Mouse (Mus musculus) forebrain, embryonic 12.5 days (tissue): Measurements from ENCODE around the gene Msh5. TPM values are rescaled to one million over a fixed set of nuclear protein-coding genes. Genes with fewer than 3 reads are reported as not detected.
"Not testable (repeated sequence)": the region's sequence is repeated elsewhere in the genome, so short reads cannot be mapped to it uniquely, and the experiment has no call there.

Experiments used
- ATAC-seq: fragments of 200-750 bp; cut with Nextera tagmentation; 2 replicates; pipeline ENCODE4 v1.8.0; 2017; ENCODE audit warnings: moderate TSS enrichment; ENCODE audit not compliant: low FRiP score
- H3K27ac ChIP-seq: fragments of 300-500 bp; sonication (generic); 2 replicates; pipeline ENCODE4 v1.5.1; 2016; ENCODE audit warnings: mild to moderate bottlenecking
- H3K27me3 ChIP-seq: fragments of 300-500 bp; sonication (generic); 2 replicates; pipeline ENCODE4 v1.6.1; 2016; ENCODE audit warnings: mild to moderate bottlenecking
- H3K36me3 ChIP-seq: fragments of 300-500 bp; sonication (generic); replicated peaks from 2 replicates; pipeline ENCODE4 v1.6.1; 2016; ENCODE audit warnings: mild to moderate bottlenecking
- H3K4me1 ChIP-seq: fragments of 300-500 bp; sonication (generic); 2 replicates; pipeline ENCODE4 v1.6.1; 2016
- H3K4me2 ChIP-seq: fragments of 300-500 bp; sonication (generic); 2 replicates; pipeline ENCODE4 v1.6.1; 2016; ENCODE audit warnings: mild to moderate bottlenecking, moderate library complexity
- H3K4me3 ChIP-seq: fragments of 300-500 bp; sonication (generic); replicated peaks from 2 replicates; pipeline ENCODE4 v1.5.1; 2016; ENCODE audit warnings: mild to moderate bottlenecking
- H3K9ac ChIP-seq: fragments of 300-500 bp; sonication (generic); 2 replicates; pipeline ENCODE4 v1.6.1; 2016; ENCODE audit warnings: mild to moderate bottlenecking
- H3K9me3 ChIP-seq: fragments of 300-500 bp; sonication (generic); 2 replicates; pipeline ENCODE4 v1.6.1; 2016
- WGBS: fragments of 180-500 bp; shearing (Covaris S2); methylation state at CpG from one replicate; pipeline ENCODE4 v1.1.7; 2016; 5-methylcytosine and 5-hydroxymethylcytosine counted together
- polyA plus RNA-seq: library from polyadenylated mRNA; unstranded; fragments of >200 nt; fragmentation: Nextera tagmentation; extraction: Ambion mirVana; gene quantifications from 2 replicates; pipeline ENCODE4 v1.2.1, GENCODE M21; 2016

The Msh5 gene
- polyA plus RNA-seq, 1 experiment from 2014 or later: 5.3 TPM

DNA sequence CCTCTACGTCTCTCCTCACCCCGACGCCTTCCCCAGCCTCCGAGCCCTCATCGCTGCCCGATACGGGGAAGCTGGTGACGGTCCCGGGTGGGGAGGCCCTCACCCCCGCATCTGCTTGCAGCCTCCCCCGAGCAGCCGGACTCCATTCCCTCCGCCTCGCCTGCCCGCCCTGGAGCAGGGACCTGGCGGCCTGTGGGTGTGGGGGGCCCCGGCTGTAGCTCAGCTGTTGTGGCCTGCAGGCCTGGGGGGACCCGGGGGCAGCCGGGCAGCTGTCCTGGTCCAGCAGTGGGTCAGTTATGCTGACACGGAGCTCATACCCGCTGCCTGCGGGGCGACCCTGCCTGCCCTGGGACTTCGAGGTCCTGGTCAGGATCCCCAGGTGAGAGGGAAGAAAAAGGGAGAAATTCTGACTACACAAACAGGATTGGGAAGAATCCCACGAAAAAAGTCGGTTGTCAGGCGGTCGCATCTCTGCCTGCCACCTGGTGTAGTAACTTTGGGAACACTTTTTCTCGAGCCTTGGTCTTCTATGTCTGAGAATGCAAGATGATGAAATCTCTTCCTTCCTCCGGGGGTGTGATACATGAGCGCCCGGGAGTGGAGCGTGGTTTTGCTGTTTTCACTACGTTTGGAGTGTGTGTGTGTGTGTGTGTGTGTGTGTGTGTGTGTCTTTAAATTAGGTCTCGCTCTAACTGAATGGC is 44.9 kb downstream of the Msh5 start:
- H3K4me2 ChIP-seq: peak overlapping the region; percentile 100
- ATAC-seq: peak; percentile 27; the same call in 1 of the 2 replicates
- peaks cover 42% of the 10 kb centered on the region for H3K36me3 ChIP-seq
- H3K27ac ChIP-seq: peak overlapping the region; percentile 97
- H3K27me3 ChIP-seq: no peaks in the 10 kb centered on the region
- H3K9me3 ChIP-seq: no peaks in the 10 kb centered on the region
- under 1% methylated on average over 35 of the region's 35 CpGs for WGBS
- H3K9ac ChIP-seq: peak overlapping the region; percentile 97
- H3K4me1 ChIP-seq: peaks cover 54% of the 10 kb centered on the region
- H3K4me3 ChIP-seq: peak overlapping the region; percentile 93

DNA sequence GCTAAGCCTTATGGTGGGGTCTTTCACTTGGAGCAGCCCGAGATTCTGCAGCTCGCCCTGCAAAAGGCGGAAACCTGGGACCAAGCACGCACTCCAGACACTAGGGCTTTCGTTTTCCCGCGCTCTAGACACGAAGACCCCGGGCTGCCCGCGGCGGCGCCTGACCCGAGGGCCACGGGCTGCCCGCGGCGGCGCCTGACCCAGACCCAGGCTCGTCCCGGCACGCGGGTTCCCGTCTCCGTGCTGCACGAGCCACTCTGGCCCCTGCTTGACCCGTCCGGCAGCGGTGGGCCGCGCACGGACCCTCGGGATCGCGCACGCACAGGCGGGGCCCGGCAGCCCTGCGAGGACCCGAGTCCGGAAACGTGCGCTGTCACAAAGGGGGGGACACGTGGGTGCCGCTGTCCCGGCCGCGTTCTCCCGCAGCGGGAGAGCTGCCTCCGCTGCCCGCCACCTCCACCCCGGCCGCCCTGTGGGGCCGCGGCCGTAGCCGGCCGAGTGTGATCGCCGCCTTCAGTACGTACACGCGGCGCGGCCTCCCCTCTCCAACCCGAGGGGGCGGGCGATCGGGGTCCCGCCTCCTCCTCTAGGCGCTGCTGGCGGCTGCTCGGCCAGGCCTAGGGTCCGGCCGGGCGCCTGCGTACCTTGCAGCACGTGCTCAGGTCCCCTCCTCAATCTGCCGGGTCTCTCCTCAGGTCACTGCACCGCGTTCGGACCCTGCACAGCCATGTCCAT is 45.7 kb downstream of the Msh5 start, which contains the start of gene Vars:
TSS of gene Vars (plus strand) at position 271 of the 735 bp plus-strand sequence.
- Histone ChIP-seq H3K9me3 (no peaks in the 10 kb centered on the region), H3K27me3 (no peaks in the 10 kb centered on the region), H3K4me3 (peak within 1 kb of the TSS; percentile 93), H3K27ac (peak within 1 kb of the TSS; percentile 97), H3K4me2 (peak within 1 kb of the TSS; percentile 100), H3K4me1 (peaks cover 54% of the 10 kb centered on the region), H3K36me3 (peaks cover 39% of the 10 kb centered on the region), H3K9ac (peak within 1 kb of the TSS; percentile 97)
- WGBS: under 1% methylated on average over 83 of the region's 83 CpGs
- peak; percentile 92 for ATAC-seq

DNA sequence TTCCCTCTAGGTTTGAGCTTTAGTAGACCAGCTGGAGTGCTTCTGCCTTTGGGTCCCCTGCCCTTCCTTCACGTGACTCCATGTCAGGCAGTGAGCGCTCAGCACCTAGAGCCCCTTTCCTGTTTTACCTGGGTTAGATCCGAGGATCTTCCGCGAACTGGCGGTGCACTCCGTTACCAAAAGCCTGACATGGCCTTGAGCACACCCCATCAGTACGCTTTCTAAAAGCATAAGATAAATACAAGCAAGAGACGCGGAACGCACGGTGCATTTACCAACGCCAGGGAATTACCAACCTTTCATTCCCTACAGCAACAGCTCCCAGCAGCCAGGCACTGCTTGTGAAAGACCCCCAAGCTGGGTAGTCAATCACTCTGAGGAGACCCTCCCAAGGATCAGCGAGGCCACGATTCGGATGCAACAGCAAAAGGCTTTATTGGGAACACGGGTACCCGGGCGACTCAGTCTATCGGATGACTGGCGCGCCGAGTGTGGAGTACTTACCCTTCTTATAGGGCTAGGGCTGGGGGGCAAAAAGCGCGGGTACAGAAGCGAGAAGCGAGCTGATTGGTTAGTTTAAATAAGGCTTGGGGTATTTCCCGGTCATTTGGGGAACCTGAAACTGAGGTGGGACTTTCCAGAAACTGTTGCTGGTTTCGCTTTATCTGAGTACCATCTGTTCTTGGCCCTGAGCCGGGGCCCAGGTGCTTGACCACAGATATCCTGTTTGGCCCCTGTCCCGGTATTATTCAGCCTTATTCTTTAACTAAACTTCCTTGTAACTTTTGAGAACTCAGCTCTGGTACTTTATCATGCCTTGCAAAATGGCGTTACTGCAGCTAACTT is 46.5 kb downstream of the Msh5 start:
- H3K4me3 ChIP-seq: peak overlapping the region; percentile 93
- peak overlapping the region; percentile 97 for H3K27ac ChIP-seq
- H3K4me2 ChIP-seq: peak overlapping the region; percentile 100
- H3K36me3 ChIP-seq: peaks cover 33% of the 10 kb centered on the region
- H3K9me3 ChIP-seq, H3K27me3 ChIP-seq, ATAC-seq: not testable (repeated sequence)
- peak overlapping the region; percentile 97 for H3K9ac ChIP-seq
- peaks cover 54% of the 10 kb centered on the region for H3K4me1 ChIP-seq
- 26% methylated on average over 29 of the region's 32 CpGs for WGBS

DNA sequence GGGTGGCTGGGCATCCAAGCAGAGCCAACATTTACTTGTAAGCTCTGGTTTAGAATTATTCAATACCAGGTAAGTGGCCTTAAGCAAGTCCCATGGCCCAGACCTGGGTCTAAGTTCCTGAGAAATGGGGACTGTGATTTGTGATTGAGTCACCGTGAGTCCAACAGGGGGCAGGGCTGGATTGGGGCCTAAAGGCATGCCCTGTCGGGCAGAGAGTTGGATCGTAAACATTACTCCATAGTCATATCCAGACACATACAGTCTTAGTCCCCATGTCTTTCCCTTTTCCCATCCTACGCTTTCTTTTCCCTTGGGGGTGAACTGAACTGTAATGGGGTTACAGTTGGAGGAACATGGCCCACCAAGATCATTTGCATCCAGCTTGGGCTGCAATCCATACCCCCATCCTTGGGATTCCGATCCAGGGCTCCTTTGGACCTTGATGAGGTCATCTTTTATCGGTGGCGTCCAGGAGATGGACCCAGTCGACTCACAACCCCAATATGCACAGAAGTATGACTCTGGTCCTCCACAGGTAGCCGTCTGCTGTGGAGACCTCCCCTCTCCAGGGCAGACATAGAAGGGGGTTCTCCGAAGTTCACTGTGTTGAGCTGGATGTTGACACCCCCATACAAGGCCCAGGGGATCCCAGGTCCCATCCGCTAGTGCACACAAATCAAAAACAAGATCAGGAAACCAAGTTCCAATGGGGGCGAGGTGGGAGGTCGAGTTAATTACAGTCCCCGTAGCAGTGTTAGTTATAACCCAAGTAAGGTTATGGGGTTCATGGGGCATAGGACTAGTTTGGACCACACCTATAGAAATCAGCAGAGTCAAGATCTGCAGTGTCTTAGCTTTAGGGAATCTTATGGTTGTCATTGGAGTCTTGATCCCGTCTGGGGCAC is 47.8 kb downstream of the Msh5 start:
- Histone ChIP-seq H3K27ac (no peak overlapping the region), H3K4me2 (peak overlapping the region; percentile 100), H3K9me3 (no peaks in the 10 kb centered on the region), H3K4me3 (peak overlapping the region; percentile 32; the same call in 1 of the 2 replicates), H3K27me3 (no peaks in the 10 kb centered on the region), H3K9ac (no peak overlapping the region; the same call in 1 of the 2 replicates), H3K36me3 (peaks cover 21% of the 10 kb centered on the region), H3K4me1 (peaks cover 54% of the 10 kb centered on the region)
- ATAC-seq: no peak
- 94% methylated on average over 15 of the region's 15 CpGs for WGBS

DNA sequence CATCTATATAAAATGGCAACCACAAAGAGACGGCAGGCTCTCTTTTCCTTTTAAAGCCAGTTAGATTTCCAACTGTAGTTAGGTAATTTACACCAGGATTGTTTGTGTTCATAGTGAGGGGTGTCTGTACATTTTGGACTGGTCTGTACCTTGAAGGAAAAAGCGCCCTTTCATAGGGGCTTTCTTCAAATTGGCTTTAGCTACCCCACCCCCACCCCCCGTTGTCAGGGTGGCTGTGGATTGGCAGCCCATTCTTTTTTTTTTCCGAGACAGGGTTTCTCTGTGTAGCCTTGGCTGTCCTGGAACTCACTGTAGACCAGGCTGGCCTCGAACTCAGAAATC is 49.4 kb downstream of the Msh5 start:
- Histone ChIP-seq H3K4me3 (no peak overlapping the region), H3K9ac (peak overlapping the region; percentile 25; the same call in 1 of the 2 replicates), H3K36me3 (peaks cover 24% of the 10 kb centered on the region), H3K4me1 (peaks cover 39% of the 10 kb centered on the region), H3K9me3 (no peaks in the 10 kb centered on the region), H3K27me3 (no peaks in the 10 kb centered on the region), H3K27ac (no peak overlapping the region), H3K4me2 (peak overlapping the region; percentile 25)
- 91% methylated on average over 5 of the region's 5 CpGs for WGBS
- ATAC-seq: no peak

DNA sequence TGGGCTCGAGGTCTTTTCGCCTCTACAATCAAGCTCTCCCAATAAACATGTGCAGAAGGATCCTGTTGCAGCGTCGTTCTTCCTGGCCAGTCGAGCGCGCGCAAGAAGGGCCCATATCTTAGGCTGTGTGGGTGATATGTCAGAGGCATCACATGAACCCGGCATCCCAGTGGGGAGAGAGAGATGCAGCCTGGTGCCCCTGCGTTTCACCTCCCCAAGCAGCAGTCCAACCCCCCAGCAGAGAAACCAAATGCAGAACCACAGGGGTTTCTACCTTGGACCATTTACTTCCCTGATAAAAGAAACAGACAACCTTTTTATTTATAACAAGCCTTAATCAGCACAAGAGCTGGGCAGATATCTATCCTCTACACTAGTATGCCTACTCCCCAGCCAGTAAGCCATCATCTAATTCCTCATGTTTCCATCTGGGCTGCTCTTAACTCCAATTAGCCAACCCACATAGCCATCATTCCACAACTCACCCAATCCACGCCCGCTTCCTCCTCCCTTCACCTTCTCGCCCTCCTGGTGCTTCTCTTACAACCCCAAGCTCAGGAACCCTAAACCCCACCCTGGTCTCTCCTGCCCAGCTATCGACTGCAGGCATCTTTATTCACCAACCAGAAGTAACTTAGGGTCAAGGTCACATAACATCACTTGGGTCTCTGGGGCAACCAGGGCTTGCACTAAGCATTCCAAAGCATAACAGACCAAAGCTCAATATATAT is 50.0 kb downstream of the Msh5 start:
- H3K4me3 ChIP-seq: 0 out of 2 replicates have a peak overlapping the region, but pooled peaks have one; percentile 3
- ATAC-seq: no peak
- H3K4me2 ChIP-seq: peak overlapping the region; percentile 25
- no peaks in the 10 kb centered on the region for H3K27me3 ChIP-seq
- peaks cover 34% of the 10 kb centered on the region for H3K4me1 ChIP-seq
- WGBS: 92% methylated on average over 13 of the region's 14 CpGs
- H3K27ac ChIP-seq: no peak overlapping the region
- no peaks in the 10 kb centered on the region for H3K9me3 ChIP-seq
- peak overlapping the region; percentile 25; the same call in 1 of the 2 replicates for H3K9ac ChIP-seq
- peaks cover 26% of the 10 kb centered on the region for H3K36me3 ChIP-seq

DNA sequence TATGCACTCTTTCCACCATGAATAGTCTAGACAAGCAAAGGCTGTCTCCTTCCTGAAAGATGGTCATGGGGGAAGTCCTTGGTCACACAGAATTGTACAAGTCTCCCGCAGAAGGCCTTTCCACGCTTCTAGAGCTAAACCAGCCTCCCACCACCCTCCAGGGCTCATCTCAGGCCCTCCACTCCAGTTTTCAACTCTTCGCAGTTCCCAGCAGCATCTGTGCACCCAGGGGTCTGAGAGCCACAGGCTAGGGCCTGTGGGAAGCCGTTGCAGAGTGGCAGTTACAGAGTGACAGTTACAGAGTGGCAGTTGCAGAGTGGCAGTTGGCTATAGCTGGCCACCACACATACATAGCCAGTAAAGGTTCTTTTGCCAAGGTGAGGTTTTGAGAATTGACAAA is 50.6 kb downstream of the Msh5 start:
- Histone ChIP-seq H3K4me1 (peaks cover 32% of the 10 kb centered on the region), H3K36me3 (peaks cover 32% of the 10 kb centered on the region)
- 94% methylated on average over 4 of the region's 4 CpGs for WGBS
- H3K4me3 ChIP-seq, H3K27me3 ChIP-seq, H3K9ac ChIP-seq, ATAC-seq, H3K4me2 ChIP-seq, H3K9me3 ChIP-seq, H3K27ac ChIP-seq: not testable (repeated sequence)

DNA sequence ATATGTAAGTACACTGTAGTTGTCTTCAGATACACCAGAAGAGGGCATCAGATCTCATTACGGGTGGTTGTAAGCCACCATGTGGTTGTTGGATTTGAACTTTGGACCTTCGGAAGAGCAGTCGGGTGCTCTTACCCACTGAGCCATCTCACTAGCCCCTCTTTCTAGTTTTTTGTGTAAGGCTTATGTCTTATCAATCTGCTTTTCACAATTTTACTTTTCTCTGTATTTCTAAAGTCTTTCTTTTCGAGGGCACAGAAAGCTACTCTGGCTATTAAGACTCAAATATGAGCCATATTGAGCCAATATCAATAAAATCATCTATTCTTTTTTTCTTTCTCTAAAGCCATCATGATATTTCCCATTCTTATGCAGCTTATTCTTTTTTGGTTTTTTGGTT is 51.4 kb downstream of the Msh5 start:
- 90% methylated on average over 4 of the region's 4 CpGs for WGBS
- not testable (repeated sequence) for H3K9ac ChIP-seq, ATAC-seq, H3K4me3 ChIP-seq, H3K27me3 ChIP-seq, H3K4me2 ChIP-seq, H3K27ac ChIP-seq, H3K9me3 ChIP-seq
- Histone ChIP-seq H3K4me1 (peaks cover 32% of the 10 kb centered on the region), H3K36me3 (peaks cover 39% of the 10 kb centered on the region)

DNA sequence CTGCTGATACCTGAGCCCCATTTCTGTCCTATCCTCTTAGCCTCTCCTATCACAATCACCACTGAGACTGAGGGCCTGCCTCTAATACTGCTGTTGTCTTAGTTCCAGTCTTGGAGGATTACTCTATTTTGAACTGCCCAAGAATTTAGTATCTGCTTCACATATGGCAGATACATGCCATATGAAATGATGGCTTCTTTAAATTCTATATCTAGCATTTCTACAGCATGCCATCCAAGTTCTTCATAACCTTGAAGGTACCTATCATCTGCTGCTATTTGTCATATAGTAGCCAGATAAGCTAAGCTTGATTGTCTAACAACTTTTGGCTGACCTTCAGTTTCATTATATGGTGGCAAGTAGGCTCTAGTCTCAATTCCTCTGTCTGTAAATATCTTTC is 51.8 kb downstream of the Msh5 start:
- Histone ChIP-seq H3K9me3 (no peaks in the 10 kb centered on the region), H3K27me3 (no peaks in the 10 kb centered on the region), H3K27ac (no peak overlapping the region), H3K4me1 (peaks cover 27% of the 10 kb centered on the region), H3K4me2 (no peak overlapping the region), H3K9ac (no peak overlapping the region), H3K4me3 (no peak overlapping the region), H3K36me3 (peaks cover 42% of the 10 kb centered on the region)
- no peak for ATAC-seq

DNA sequence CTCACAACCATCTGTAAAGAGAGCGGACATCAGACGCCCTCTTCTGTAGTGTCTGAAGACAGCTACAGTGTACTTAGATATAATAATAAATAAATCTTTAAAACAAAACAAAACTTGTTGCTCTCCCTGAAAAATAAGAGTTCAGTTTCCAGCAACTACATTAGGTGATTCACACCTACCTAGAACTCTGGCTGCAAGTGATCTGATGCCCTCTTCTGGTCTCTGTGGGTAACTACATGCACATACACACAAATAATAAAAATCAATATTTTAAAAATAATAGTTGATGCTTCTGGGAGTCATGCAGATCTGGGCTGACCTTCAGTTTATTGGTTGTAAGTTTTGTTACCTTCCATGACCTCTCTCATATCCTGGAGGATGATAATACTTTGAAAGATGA is 62.3 kb downstream of the Msh5 start:
- Histone ChIP-seq H3K36me3 (peaks cover 28% of the 10 kb centered on the region), H3K4me2 (no peak overlapping the region)
- WGBS: 67% methylated on average over 2 of the region's 2 CpGs

DNA sequence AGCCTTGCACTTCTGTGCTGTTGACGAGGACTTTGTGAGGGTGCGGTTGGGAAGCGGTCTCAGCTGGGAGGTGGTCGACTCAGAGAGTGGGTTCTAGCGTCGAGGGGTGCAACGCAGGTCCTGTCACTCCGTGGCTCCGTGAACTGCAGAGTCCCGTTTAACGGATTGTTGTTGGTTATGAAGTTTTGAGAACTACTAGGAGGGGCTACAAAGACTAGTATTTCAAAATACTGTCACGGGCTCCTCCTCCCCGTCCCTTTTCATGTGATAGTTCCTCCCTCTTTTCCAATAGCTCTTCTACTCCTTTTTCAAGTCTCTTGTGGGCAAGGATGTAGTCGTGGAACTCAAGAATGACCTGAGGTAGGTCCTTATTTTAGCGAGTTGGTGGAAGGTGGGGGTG is 64.2 kb downstream of the Msh5 start:
- ATAC-seq: peak; percentile 24
- H3K27me3 ChIP-seq: no peaks in the 10 kb centered on the region
- peak overlapping the region; percentile 88 for H3K4me2 ChIP-seq
- peak overlapping the region; percentile 98 for H3K27ac ChIP-seq
- peak overlapping the region; percentile 90 for H3K4me3 ChIP-seq
- H3K4me1 ChIP-seq: peaks cover 28% of the 10 kb centered on the region
- no peaks in the 10 kb centered on the region for H3K9me3 ChIP-seq
- under 1% methylated on average over 15 of the region's 15 CpGs for WGBS
- H3K36me3 ChIP-seq: peaks cover 22% of the 10 kb centered on the region
- peak overlapping the region; percentile 90 for H3K9ac ChIP-seq

More for the DNA sequence above, 62.3 kb downstream of the Msh5 start:
- H3K4me3 ChIP-seq: no peak overlapping the region
- H3K27me3 ChIP-seq: no peaks in the 10 kb centered on the region
- no peak overlapping the region for H3K27ac ChIP-seq
- H3K9ac ChIP-seq: no peak overlapping the region
- no peak for ATAC-seq
- peaks cover 28% of the 10 kb centered on the region for H3K4me1 ChIP-seq
- no peaks in the 10 kb centered on the region for H3K9me3 ChIP-seq
